Mouse (Mus musculus) hindbrain, embryonic 15.5 days (tissue): ENCODE measurements around the gene Gm9008. TPM values are rescaled to one million over a fixed set of nuclear protein-coding genes. Genes with fewer than 3 reads are reported as not detected.
"Not testable (repeated sequence)": the region's sequence is repeated elsewhere in the genome, so short reads cannot be mapped to it uniquely, and the experiment has no call there.

Experiments used
- ATAC-seq: fragments of 200-750 bp; cut with Nextera tagmentation; 2 replicates; pipeline ENCODE4 v1.8.0; 2017; ENCODE audit warnings: low read depth, moderate number of reproducible peaks, moderate TSS enrichment; ENCODE audit not compliant: low FRiP score
- H3K27ac ChIP-seq: fragments of 300-500 bp; sonication (generic); replicated peaks from 2 replicates; pipeline ENCODE4 v1.5.1; 2015; ENCODE audit warnings: mild to moderate bottlenecking, inconsistent platforms
- H3K27me3 ChIP-seq: fragments of 300-500 bp; sonication (generic); 2 replicates; pipeline ENCODE4 v1.6.1; 2015; ENCODE audit warnings: control low read depth, inconsistent platforms
- H3K36me3 ChIP-seq: fragments of 300-500 bp; sonication (generic); 2 replicates; pipeline ENCODE4 v1.6.1; 2015; ENCODE audit warnings: control low read depth, inconsistent platforms
- H3K4me1 ChIP-seq: fragments of 300-500 bp; sonication (generic); replicated peaks from 2 replicates; pipeline ENCODE4 v1.6.1; 2015; ENCODE audit warnings: control low read depth, inconsistent platforms
- H3K4me2 ChIP-seq: fragments of 300-500 bp; sonication (generic); 2 replicates; pipeline ENCODE4 v1.6.1; 2015; ENCODE audit warnings: moderate library complexity, mild to moderate bottlenecking, inconsistent platforms
- H3K4me3 ChIP-seq: fragments of 300-500 bp; sonication (generic); 2 replicates; pipeline ENCODE4 v1.5.1; 2015; ENCODE audit warnings: mild to moderate bottlenecking, inconsistent platforms
- H3K9ac ChIP-seq: fragments of 300-500 bp; sonication (generic); 2 replicates; pipeline ENCODE4 v1.6.1; 2015; ENCODE audit warnings: inconsistent platforms
- H3K9me3 ChIP-seq: fragments of 300-500 bp; sonication (generic); 2 replicates; pipeline ENCODE4 v1.6.1; 2016; ENCODE audit warnings: control low read depth, inconsistent platforms
- WGBS: fragments of 180-500 bp; shearing (Covaris S2); methylation state at CpG from one replicate; pipeline ENCODE4 v1.1.7; 2015; 5-methylcytosine and 5-hydroxymethylcytosine counted together
- polyA plus RNA-seq: library from polyadenylated mRNA; unstranded; fragments of >200 nt; fragmentation: Nextera tagmentation; extraction: Ambion mirVana; gene quantifications from 2 replicates; pipeline ENCODE4 v1.2.1, GENCODE M21; 2015

The Gm9008 gene
- polyA plus RNA-seq: 0.13 and 0.18 TPM in 2 replicates

DNA sequence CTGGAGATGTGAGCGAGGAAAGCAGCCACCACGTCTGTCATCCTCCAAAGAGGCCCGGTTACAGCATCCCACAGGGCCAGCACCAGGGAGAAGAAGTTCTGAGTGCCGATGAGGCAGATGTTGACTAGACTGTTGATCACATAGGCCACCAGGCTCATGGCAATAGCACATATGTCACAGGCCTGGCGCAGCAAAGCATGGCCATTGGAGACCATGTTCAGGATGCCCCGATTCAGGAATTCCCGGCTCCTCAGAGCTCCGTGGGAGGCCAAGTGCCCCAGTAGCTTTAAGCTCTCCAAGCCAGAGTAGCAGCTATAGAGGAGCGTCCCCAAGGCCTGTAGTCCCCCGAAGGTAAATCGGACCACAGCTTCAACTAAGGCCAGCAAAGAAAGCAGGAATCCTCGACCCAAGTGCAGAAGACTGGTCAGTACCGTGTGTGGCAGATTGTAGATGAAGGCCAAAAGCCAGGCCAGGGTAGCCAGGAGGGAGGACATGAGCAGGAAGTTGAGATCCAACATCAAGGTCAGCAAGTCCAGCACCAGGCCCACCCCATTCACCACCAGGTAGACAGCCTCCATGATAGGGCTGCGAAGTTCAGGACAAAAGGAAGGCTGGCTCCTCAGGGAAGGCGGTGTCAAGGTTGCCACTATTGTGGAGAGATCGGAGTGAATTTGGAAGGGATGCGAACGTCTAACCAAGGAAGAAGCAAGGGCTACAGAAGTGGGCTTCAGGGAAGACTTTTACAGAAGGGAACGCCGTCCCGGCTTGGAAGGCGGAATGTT lies at the start of gene Gm9008:
Gene Gm9008 (minus strand): TSS at position 731 of the 782 bp plus-strand sequence.
- H3K4me1 ChIP-seq, H3K4me2 ChIP-seq, H3K4me3 ChIP-seq, H3K9ac ChIP-seq, H3K9me3 ChIP-seq, ATAC-seq, H3K36me3 ChIP-seq, H3K27ac ChIP-seq, H3K27me3 ChIP-seq: not testable (repeated sequence)
- WGBS: 97% methylated on average over 18 of the region's 22 CpGs

- no peak for ATAC-seq
- H3K4me1 ChIP-seq: no peaks in the 10 kb centered on the region
- no peak overlapping the region for H3K4me2 ChIP-seq
- H3K4me3 ChIP-seq: no peak overlapping the region
- no peaks in the 10 kb centered on the region for H3K27me3 ChIP-seq
- H3K27ac ChIP-seq: no peak overlapping the region
- WGBS: 90% methylated on average over 4 of the region's 4 CpGs
- no peaks in the 10 kb centered on the region for H3K36me3 ChIP-seq
- no peak overlapping the region for H3K9ac ChIP-seq
- no peaks in the 10 kb centered on the region for H3K9me3 ChIP-seq
Observed at GRCm38 (mm10) chr6:76521975-76522641, 24.5 kb upstream of the Gm9008 start.

DNA sequence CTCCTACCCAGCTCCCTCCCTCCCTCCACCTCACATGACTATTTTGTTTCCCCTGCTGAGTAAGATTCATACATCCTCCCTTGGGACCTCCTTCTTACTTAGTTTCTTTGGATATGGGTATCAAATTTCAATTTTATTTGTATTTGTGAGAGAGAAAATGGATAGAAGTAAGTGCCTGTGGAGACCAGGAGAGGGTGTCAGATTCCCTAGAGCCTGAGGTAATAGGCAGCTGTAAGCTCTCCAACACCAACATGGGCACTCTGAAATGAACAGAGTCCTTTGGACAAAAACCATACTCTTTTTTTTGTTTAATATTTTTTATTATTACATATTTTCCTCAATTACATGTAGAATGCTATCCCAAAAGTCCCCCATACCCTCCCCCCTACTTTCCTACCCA lies 12.6 kb upstream of the Gm9008 start:
- Histone ChIP-seq H3K4me3 (no peak overlapping the region), H3K4me1 (no peaks in the 10 kb centered on the region), H3K9ac (no peak overlapping the region), H3K27me3 (no peaks in the 10 kb centered on the region), H3K36me3 (no peaks in the 10 kb centered on the region), H3K4me2 (no peak overlapping the region), H3K27ac (no peak overlapping the region), H3K9me3 (no peaks in the 10 kb centered on the region)
- no peak for ATAC-seq

DNA sequence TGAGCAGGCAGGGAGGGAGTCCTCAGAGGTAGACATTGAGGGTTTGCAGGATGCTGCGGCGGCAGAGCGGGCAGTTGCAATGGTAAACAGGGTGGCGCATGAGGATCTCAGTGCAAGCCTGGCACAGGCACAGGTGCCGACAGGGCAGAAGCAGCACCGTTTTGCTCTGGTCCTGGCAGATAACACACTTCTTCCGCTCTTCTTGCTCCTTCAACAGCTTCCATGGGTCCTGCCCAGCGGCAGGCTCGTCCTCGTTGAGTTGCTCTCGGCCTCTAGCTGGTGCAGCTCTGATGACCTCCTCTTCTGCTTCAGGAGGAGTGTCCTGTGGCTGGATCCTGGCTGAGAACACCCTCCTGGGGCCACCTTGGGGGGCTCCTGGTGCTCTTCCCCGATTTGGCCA lies 1.2 kb downstream of the Gm9008 start:
- not testable (repeated sequence) for H3K9me3 ChIP-seq, H3K27me3 ChIP-seq, H3K4me2 ChIP-seq, H3K9ac ChIP-seq, H3K36me3 ChIP-seq, H3K4me3 ChIP-seq, ATAC-seq, H3K27ac ChIP-seq, H3K4me1 ChIP-seq
- 96% methylated on average over 12 of the region's 12 CpGs for WGBS

GRCm38 (mm10) chr6:76468194-76468593 lies 29.4 kb downstream of the Gm9008 start:
- 18% methylated on average over 2 of the region's 2 CpGs for WGBS
- Histone ChIP-seq H3K9me3 (no peaks in the 10 kb centered on the region), H3K4me1 (no peaks in the 10 kb centered on the region), H3K36me3 (no peaks in the 10 kb centered on the region), H3K9ac (no peak overlapping the region), H3K27me3 (no peaks in the 10 kb centered on the region), H3K4me3 (no peak overlapping the region), H3K4me2 (no peak overlapping the region), H3K27ac (no peak overlapping the region)
- no peak for ATAC-seq
